Mouse (Mus musculus) CH12.LX (cell line): ENCODE measurements at regions not wholly inside any gene's neighbourhood (a gene's known extent, or its start where the extent isn't known, plus 50 kb on each side); places are given as distances from the start of the nearest gene placed in this dataset.

Experiments used
- DNase-seq: peaks from one replicate; pipeline ENCODE4 v3.0.0-alpha.2; 2013; ENCODE audit errors: extremely low read depth
- H3K27ac ChIP-seq: 2 replicates; pipeline ENCODE4 v1.5.1; 2012; ENCODE audit warnings: low read depth, mild to moderate bottlenecking, control low read depth, moderate library complexity; ENCODE audit not compliant: insufficient read depth
- H3K27me3 ChIP-seq: replicated peaks from 2 replicates; pipeline ENCODE3; 2012; ENCODE audit warnings: inconsistent platforms
- H3K36me3 ChIP-seq, 2 experiments: replicated peaks in 1 of 2; 2 replicates each; pipeline versions ENCODE3 to v1.6.1; 2012; ENCODE audit warnings: inconsistent platforms in 1 of 2, low read length in 1 of 2, mild to moderate bottlenecking in 1 of 2, mixed read lengths in 1 of 2, moderate library complexity in 1 of 2; ENCODE audit not compliant: control insufficient read depth in 1 of 2, insufficient read depth in 1 of 2
- H3K4me1 ChIP-seq, 2 experiments: 2 replicates each; pipeline ENCODE4 v1.6.1; 2012; ENCODE audit warnings: inconsistent platforms in 1 of 2, moderate library complexity in 1 of 2; ENCODE audit not compliant: insufficient read depth in 2 of 2, control insufficient read depth in 1 of 2
- H3K4me2 ChIP-seq: 2 replicates; pipeline ENCODE4 v1.6.1; 2012; ENCODE audit warnings: low read depth, mild to moderate bottlenecking, control low read depth; ENCODE audit not compliant: poor library complexity, insufficient read depth, severe bottlenecking
- H3K4me3 ChIP-seq, 3 experiments: fragments of 150-350 bp in 1 of 3; sonication (generic) in 1 of 3; replicated peaks in 1 of 3; 2 replicates each; pipeline versions ENCODE3 to v1.5.1; 2011 to 2012; ENCODE audit warnings: low read depth in 2 of 3, low read length in 2 of 3, mild to moderate bottlenecking in 2 of 3, moderate library complexity in 2 of 3, control low read depth in 1 of 3, improper control_type of control experiment in 1 of 3, inconsistent platforms in 1 of 3, mixed read lengths in 1 of 3; ENCODE audit not compliant: poor library complexity in 1 of 3
- H3K79me2 ChIP-seq: replicated peaks from 2 replicates; pipeline ENCODE4 v1.6.1; 2012; ENCODE audit warnings: mild to moderate bottlenecking, moderate library complexity; ENCODE audit not compliant: control insufficient read depth, poor library complexity, insufficient read depth, severe bottlenecking; ENCODE audit errors: extremely low read depth
- H3K9ac ChIP-seq: 2 replicates; pipeline ENCODE4 v1.6.1; 2012; ENCODE audit warnings: low read depth, mild to moderate bottlenecking, control low read depth, moderate library complexity; ENCODE audit not compliant: insufficient read depth
- H3K9me3 ChIP-seq: replicated peaks from 2 replicates; pipeline ENCODE3; 2012; ENCODE audit warnings: low read length, inconsistent platforms, mixed read lengths
- E2F4 ChIP-seq: IDR thresholded peaks from 2 replicates; pipeline ENCODE4 v1.6.1; 2011; ENCODE audit warnings: low read depth, low read length, improper control_type of control experiment; ENCODE audit not compliant: insufficient replicate concordance
- EP300 ChIP-seq: IDR thresholded peaks from 2 replicates; pipeline ENCODE4 v1.6.1; 2011; ENCODE audit warnings: low read length, improper control_type of control experiment
- HCFC1 ChIP-seq: IDR thresholded peaks from 2 replicates; pipeline ENCODE4 v1.6.1; 2012; ENCODE audit warnings: low read depth, mild to moderate bottlenecking, inconsistent platforms, low read length, improper control_type of control experiment
- IRF4 ChIP-seq: IDR thresholded peaks from 2 replicates; pipeline ENCODE4 v1.6.1; 2014; ENCODE audit warnings: low read depth, mild to moderate bottlenecking, inconsistent platforms, low read length, improper control_type of control experiment
- MYC ChIP-seq: IDR thresholded peaks from 2 replicates; pipeline ENCODE4 v1.6.1; 2011; ENCODE audit warnings: low read depth, mild to moderate bottlenecking, improper control_type of control experiment, low read length
- PAX5 ChIP-seq: IDR thresholded peaks from 2 replicates; pipeline ENCODE4 v1.6.1; 2012; ENCODE audit warnings: low read length, inconsistent platforms, mixed read lengths
- POLR2AphosphoS2 ChIP-seq: IDR thresholded peaks from 2 replicates; pipeline ENCODE4 v1.6.1; 2011; ENCODE audit warnings: low read depth, low read length, improper control_type of control experiment
- RAD21 ChIP-seq: IDR thresholded peaks from 2 replicates; pipeline ENCODE4 v1.6.1; 2011; ENCODE audit warnings: low read depth, mild to moderate bottlenecking, low read length, improper control_type of control experiment, moderate library complexity
- SIN3A ChIP-seq: IDR thresholded peaks from 2 replicates; pipeline ENCODE4 v1.6.1; 2012; ENCODE audit warnings: low read length, improper control_type of control experiment, inconsistent platforms
- TBP ChIP-seq: conservative IDR thresholded peaks from 2 replicates; pipeline ENCODE4 v1.6.1; 2011; ENCODE audit warnings: low read depth, low read length, improper control_type of control experiment
- USF1 ChIP-seq: IDR thresholded peaks from 2 replicates; pipeline ENCODE4 v1.6.1; 2014; ENCODE audit warnings: low read depth, mild to moderate bottlenecking, inconsistent platforms, low read length, improper control_type of control experiment
- ZC3H11A ChIP-seq: IDR thresholded peaks from 2 replicates; pipeline ENCODE4 v1.6.1; 2012; ENCODE audit warnings: low read depth, mild to moderate bottlenecking, inconsistent platforms, low read length, improper control_type of control experiment
- ZKSCAN1 ChIP-seq: IDR thresholded peaks from 2 replicates; pipeline ENCODE4 v1.6.1; 2012; ENCODE audit warnings: low read depth, inconsistent platforms, low read length, improper control_type of control experiment, borderline replicate concordance
- dilution Hi-C: fragments of 300-500 bp; cut with MboI; formaldehyde crosslinking; loops from 2 replicates; pipeline ENCODE4 v1.14.3; 2020; ENCODE audit warnings: low sequenced_read_pairs; ENCODE audit not compliant: extremely low pct_unique_long_range_greater_than_20kb, extremely low pct_ligation_motif_present
- in situ Hi-C: fragments of 300-500 bp; cut with MboI; formaldehyde crosslinking; loops from 3 replicates; pipeline ENCODE4 v1.14.3; 2019; ENCODE audit warnings: low sequenced_read_pairs, low pct_ligation_motif_present, low pct_unique_long_range_greater_than_20kb, mixed read lengths

DNA sequence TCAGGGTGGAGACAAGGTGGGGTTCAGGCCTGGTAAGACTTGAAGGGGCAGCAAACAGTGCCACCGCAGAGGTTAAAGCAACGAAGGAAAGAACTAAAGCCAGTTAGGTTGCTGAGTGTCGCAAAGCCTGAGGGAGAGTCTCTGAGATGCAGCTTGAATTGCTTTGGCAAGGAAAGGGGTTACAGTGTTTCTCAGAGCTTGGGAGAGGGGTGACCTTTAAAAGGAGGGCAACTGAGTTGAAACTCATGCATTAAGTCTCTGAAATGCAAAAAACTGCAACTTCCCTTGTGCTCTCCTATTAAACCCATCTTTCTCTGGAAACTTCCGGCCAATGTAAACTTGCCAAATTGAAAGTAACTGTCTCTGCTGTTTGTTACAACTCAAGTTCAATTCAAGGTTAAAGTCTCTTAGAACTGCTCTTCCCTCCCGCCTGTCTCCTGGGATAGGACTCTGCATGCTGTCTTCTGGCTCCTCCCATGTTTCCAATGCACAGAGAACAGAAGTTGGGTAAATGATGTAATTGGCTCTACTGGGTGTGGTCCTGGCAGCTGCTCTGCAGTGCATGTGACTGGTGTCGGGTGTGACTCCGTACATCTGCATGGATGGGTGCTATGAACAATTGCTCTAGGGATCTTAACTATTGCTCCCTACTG, 181.4 kb upstream of the Gas1 start:
- DNase-seq = no peak

DNA sequence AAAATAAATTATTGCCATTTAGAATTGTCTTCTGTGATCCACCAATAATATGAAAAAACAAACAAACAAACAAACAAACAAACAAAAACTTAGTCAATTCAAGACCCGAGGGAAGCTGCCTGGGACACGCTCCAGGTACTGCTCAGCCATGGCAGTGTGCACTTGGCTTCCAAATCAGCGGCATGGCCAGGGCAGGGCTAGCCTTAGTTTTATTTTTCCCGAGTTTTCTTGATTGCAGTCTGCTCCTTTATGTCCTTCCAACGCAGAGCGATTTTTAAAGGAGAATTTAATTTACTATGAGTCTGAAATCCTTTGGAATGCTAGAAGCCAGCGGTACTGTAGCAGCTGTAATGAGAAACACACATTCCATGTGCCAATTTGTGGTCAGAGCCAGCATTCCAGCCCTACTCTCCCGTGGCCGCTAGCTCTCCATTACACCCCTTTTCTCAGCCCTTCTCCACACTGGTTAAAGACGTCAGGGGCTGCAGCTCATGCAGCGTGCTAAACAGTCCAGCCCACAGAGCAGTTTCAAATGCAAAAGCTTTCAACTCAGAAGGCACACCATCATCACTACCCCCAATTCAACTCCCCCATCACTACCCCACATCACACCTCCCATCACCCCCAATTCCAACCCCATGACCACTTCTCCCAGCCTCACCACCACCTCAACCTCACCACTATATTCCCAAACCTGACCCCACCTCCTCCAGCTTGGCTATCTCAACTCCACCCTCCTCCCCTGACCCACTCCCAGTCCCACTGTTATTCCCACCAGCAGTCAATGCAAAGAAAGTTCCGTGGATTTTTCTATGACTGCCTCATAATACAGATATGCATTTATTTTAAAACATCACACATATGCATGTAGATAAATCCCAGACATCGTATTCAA, 187.9 kb upstream of the Gas1 start:
- no peaks in the 10 kb centered on the region for H3K36me3 ChIP-seq
- no peaks in the 10 kb centered on the region for H3K79me2 ChIP-seq
- in situ Hi-C loops (no loop called here), dilution Hi-C loops (no loop called here)
- no peak for DNase-seq
- H3K9me3 ChIP-seq = peaks cover 79% of the 10 kb centered on the region
- TF ChIP-seq PAX5 (no peak), ZC3H11A (no peak), USF1 (no peak), E2F4 (no peak), MYC (no peak), HCFC1 (no peak), ZKSCAN1 (no peak), IRF4 (no peak), SIN3A (no peak), EP300 (no peak), RAD21 (no peak)
- no peak overlapping the region for H3K4me3 ChIP-seq
- H3K27ac ChIP-seq = no peak overlapping the region
- no peaks in the 10 kb centered on the region for H3K27me3 ChIP-seq
- H3K9ac ChIP-seq = no peak overlapping the region
- H3K4me1 ChIP-seq = no peaks in the 10 kb centered on the region
- H3K4me2 ChIP-seq = no peak overlapping the region

More for the DNA sequence above, 181.4 kb upstream of the Gas1 start:
- TF ChIP-seq POLR2AphosphoS2 = no peak
- TF ChIP-seq TBP = no peak
- TF ChIP-seq USF1 = no peak
- Histone ChIP-seq H3K79me2 (no peaks in the 10 kb centered on the region), H3K9ac (no peak overlapping the region), H3K36me3 (no peaks in the 10 kb centered on the region), H3K9me3 (peaks cover 63% of the 10 kb centered on the region), H3K4me3 (no peak overlapping the region), H3K4me2 (no peak overlapping the region), H3K27ac (no peak overlapping the region), H3K27me3 (no peaks in the 10 kb centered on the region), H3K4me1 (no peaks in the 10 kb centered on the region)
- dilution Hi-C loops = no loop called here
- in situ Hi-C loops = no loop called here
